Mouse (Mus musculus) right cerebral cortex, adult 2 months (tissue): ENCODE results near the gene Gm5916.

ENCODE experiments used
- DNase-seq, 2 experiments: peaks; one replicate each; pipeline ENCODE4 v3.0.0; 2021 to 2022; ENCODE audit warnings: low spot score in 2 of 2

Gm5916 gene

DNA sequence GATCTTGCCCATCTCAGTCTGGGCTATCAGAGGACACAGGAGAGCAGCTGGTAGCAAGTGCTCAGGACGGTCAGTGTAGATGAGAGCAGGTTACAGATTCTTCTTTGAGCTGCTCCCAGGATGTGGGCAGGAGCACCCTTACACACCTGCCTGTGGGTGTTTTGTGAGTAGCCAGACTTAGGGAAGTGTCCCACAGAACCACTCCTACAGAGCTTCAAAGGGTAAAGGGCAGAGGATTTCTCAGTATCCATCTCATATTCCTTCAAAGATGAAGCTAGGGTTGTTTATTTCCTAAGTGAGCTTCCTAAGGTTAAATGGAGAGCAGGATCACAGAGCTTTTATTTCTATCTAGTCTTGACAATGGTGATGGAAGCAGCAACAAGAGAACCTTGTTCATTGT, at the start of gene Gm5916:
Gene Gm5916 (minus strand): TSS at position 101 of the 400 bp plus-strand sequence.
- DNase-seq, result no peak
